Mouse (Mus musculus) thymus, postnatal 4 days (tissue): ENCODE results near the gene Mamdc2.

Source experiments
- DNase-seq: peaks from one replicate; pipeline ENCODE4 v3.0.0; 2021

Mamdc2 gene

GRCm38 (mm10) chr19:23354738-23355137, 93.5 kb downstream of the Mamdc2 start:
- DNase-seq: no peak

DNA sequence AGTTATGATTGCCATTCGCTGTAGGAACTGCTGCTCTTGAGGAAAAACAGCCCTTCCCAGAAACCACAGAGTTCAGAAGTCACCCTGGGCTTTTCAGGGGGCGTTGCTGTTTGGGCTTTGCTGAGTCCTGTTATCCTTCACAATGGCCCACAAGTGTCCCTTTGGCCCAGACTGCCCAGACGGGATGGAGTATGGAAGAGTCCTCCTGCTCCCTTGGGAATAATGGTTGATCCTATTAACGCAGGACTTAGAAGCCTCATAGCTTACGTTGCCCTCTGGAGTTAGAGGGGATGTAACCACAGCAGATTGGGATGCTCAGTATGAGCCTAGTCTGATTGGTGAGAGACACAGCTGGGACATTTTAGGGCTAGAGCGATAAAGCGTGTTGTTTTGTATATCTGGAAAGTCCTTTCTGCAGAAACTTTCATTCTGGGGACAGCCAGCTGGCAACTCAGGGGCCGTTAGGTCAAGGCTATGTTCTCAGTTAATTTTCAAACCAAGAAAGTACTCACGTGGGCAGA, 94.3 kb downstream of the Mamdc2 start:
- no peak for DNase-seq

GRCm38 (mm10) chr19:23353161-23353560, 95.1 kb downstream of the Mamdc2 start:
- DNase-seq: no peak

DNA sequence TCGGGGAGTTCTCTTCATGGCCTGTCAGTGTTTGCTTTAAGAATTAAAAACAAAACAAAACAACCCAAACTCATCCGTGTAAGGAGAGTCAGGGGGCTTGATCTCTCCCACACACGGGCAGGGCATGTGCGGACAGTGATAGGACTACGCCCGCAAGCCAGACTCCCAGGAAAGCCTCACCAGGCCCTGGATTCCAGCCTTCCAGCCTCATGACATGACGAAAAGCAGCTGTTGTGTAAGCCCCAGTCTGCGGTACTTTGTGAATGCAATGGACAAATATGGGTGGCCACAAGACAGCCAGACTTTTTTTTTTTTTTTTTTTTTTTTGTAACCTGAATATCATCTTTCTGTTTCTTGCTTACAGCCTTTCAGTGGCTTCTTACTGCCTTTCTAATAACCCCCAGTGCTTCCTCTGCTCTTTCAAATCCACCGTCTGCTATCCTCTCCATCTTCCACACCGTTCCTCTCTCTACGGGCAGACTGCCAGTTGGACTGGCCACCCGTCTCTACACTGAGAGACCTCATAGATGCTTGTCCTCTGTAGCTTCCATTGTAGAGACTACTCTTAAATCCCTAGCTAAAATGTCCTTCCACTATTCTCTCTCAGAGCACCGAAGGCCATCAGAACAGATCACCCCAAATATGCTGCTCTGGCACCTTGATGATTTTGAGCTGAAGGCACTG, 96.3 kb downstream of the Mamdc2 start:
- no peak for DNase-seq

GRCm38 (mm10) chr19:23349930-23350329, 98.3 kb downstream of the Mamdc2 start:
- DNase-seq: no peak

- no peak for DNase-seq
Observed at GRCm38 (mm10) chr19:23342782-23343181, 105.5 kb downstream of the Mamdc2 start.

GRCm38 (mm10) chr19:23332883-23333282, 115.4 kb downstream of the Mamdc2 start:
- DNase-seq: no peak

DNA sequence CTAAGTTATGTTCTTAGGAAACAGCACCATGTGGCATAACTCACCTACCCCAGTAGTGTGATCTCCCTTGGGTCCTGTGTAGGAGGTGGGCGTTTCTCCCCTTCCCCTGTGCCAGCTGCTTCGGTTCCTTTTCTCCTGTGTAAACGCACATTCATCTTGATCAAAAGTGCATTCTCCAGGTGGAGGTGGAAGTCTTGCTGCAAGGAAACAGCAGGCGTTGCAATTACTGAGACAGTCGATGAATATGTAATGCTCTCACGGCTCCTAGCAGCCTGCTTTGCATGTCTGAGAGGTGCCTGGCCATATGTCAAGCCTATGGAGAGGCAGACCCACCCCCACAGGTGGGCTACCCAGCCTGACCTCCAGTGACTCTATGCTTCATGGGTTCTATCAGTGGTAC, 117.4 kb downstream of the Mamdc2 start:
- no peak for DNase-seq

- DNase-seq: no peak
Observed at GRCm38 (mm10) chr19:23329346-23329745, 118.9 kb downstream of the Mamdc2 start.

GRCm38 (mm10) chr19:23327056-23327640, 121.1 kb downstream of the Mamdc2 start:
- DNase-seq: no peak

- peak; percentile 57 for DNase-seq
Observed at GRCm38 (mm10) chr19:23323107-23323506, 125.1 kb downstream of the Mamdc2 start.

GRCm38 (mm10) chr19:23317989-23318358, 130.3 kb downstream of the Mamdc2 start:
- DNase-seq: no peak

GRCm38 (mm10) chr19:23317295-23317988, 130.8 kb downstream of the Mamdc2 start:
- no peak for DNase-seq

DNA sequence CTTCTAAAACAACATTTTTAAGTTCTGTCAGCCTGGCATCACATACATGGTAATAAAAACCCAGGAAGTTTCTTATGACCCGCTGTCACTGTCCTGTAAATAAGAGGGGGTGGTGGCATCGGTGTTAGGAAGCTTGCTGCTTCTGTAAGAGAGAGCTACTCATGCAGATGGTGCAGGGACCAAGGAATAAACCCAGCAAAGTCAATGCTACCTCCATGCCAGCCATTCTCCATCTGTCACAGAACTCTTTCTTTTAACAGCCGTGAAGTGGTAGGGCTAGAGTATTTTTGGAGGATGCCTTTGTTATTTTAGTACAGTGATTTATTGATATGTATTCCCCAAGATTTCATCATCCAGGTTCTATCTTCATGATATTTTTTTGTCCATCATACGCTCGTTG, 131.4 kb downstream of the Mamdc2 start:
- DNase-seq: no peak

GRCm38 (mm10) chr19:23309979-23310378, 138.3 kb downstream of the Mamdc2 start:
- DNase-seq: no peak

DNA sequence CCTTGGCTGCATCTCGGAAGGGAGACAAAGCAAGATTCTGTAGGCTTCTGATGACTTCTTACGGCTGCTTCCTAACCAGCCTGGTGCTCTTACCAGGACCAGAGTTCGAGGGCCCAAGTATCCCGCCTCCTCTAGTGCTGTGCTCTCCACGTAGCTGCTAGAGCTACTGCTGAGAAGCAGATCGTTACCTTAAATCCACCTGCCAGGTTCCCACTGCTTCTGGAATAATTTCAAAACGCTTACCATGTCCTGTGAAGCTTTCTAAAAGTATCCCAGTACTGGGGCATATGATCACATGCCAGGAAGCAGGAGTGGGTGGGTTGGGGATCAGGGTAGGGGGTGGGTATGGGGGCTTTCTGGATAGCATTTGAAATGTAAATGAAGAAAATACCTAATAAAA, 141.6 kb downstream of the Mamdc2 start:
- DNase-seq: no peak

GRCm38 (mm10) chr19:23299987-23300386, 148.3 kb downstream of the Mamdc2 start:
- DNase-seq: no peak

DNA sequence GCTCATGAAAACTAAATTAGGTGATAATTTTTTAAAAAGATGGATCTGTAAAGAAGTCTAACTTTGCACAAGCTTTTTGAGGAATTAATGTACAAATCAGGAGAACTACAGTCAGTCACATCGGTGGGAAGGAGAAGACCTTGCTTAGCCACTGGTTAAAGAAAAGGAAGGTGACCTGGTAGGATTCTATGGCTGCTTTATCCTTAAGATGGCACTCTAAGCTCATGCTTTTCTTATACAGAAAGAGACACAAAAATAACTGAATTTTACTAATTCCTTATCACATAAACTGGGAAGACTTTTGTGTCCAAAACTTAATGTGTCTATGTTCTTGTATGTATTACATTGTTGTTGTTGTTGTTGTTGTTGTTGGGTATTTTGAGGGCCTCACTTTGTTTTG, 149.3 kb downstream of the Mamdc2 start:
- no peak for DNase-seq

GRCm38 (mm10) chr19:23297191-23297590, 151.1 kb downstream of the Mamdc2 start:
- DNase-seq: no peak

- no peak for DNase-seq
Observed at GRCm38 (mm10) chr19:23289251-23289650, 159.0 kb downstream of the Mamdc2 start.

DNA sequence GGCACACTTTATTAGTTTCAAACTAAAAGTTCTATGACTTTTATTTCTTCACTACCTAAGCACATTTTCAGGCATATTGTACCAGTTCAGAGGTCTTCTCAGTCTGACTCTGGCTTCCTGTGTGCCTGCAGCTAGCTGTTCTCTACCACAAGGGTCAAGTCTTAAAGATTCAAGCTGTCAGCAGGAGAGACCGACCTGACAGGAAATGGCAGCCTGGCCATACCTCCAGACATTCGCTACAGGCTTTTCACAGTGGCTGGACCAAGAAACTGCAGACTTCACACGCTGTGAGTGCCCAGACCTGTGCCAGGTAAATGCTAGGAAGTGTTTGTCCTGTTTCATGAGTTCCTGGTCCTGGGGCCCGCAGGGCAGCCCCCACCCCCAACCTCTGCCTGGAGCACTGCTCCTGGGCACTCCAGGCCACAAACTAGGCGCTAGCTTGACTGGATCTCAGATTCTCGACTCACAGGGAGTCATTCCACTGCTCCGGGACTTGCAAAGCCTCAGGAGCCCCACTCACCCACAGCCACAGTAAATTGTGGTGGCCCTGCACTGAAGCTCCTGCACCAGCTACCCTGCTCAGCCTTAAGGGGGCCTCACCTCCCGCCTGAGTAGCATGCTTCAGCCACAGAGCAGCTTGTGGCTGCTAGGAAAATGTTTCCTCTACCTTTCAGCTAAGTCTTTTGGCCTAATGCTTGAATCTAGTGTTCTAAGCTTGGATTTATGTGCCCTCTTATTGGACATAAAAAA, 166.2 kb downstream of the Mamdc2 start:
- no peak for DNase-seq

DNA sequence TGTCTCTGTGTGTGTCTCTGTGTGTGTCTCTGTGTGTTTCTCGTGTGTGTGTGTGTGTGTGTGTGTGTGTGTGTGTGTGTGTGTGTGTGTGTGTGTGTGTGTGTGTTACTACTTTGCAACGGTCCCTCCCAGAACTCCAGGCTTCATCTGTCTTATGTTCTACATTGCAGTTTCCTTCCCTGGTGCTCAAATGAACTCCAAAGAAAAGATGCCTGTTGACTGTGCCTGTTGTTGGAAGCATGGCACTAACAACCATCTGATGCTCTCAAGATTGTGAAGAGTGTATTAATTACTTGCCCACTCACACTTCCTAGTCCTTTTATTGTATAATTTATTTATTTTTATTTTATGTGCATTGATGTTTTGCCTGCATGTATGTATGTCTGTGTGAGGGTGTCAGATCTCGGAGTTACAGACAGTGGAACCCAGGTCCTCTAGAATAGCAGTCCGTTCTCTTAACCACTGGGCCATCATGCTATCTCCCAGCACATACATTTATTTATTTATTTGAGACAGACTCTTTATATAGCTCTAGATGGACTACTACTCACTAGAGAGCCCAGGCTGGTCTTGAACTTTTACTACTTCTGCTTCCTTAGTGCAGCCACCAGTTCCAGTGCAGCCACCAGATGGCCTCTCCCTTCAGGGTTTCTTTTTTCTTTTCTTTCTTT, 174.1 kb downstream of the Mamdc2 start:
- DNase-seq: no peak
